Mouse (Mus musculus) myocyte (in vitro differentiated cells): Measurements from ENCODE around the gene Coro1a.

ENCODE experiments used
- CEBPB ChIP-seq: IDR thresholded peaks from 2 replicates; pipeline ENCODE4 v1.6.1; 2011; ENCODE audit warnings: mild to moderate bottlenecking, moderate library complexity; ENCODE audit not compliant: poor library complexity, insufficient read depth, severe bottlenecking
- POLR2A ChIP-seq: IDR thresholded peaks from one replicate; pipeline ENCODE4 v1.6.1; 2011; ENCODE audit warnings: low read depth, mild to moderate bottlenecking, control low read depth, moderate library complexity; ENCODE audit not compliant: insufficient read length
- TCF12 ChIP-seq: IDR thresholded peaks from one replicate; pipeline ENCODE4 v1.6.1; 2011; ENCODE audit warnings: mild to moderate bottlenecking, control low read depth; ENCODE audit not compliant: poor library complexity, insufficient read depth, severe bottlenecking

DNA sequence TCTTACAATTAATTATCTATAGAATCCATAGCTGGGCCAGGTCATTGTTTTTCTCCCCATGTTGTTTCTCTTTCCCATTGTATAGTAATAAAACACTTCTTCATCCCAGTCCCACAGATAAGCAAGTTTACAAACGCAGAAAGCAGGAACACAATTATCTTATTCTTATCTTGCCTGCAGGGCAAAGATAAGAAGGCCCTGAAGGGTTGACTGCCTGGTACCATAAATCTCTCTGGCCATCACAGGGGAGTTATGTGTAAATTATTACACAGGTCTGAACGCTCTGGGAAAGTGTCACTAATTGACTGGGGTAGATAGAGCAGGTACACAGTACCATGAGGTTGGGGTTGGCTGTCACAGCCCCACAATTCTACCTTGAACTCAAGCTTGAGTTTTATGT lies 56.7 kb downstream of the Coro1a start:
- TF ChIP-seq TCF12 (no peak), CEBPB (no peak), POLR2A (no peak)
